Mouse (Mus musculus): ENCODE data around the gene Evc2. TPM values are rescaled to one million over a fixed set of nuclear protein-coding genes. Genes with fewer than 3 reads are reported as not detected.
A peak's percentile ranks its signal among the peaks of the same experiment; 100 is the strongest.

The Evc2 gene
- 16.3 and 17.7 TPM in 2 replicates for polyA plus RNA-seq (2015; fragmentation: Nextera tagmentation; extraction: Ambion mirVana)

GRCm38 (mm10) chr5:37338288-37338687 lies at the start of gene Evc2:
Gene Evc2, plus strand, starts transcription at chr5:37338499.
- H3K9me3 ChIP-seq (replicated peaks; ENCODE audit: low read length): no peaks in the 10 kb centered on the region
- peak within 1 kb of the TSS; percentile 89 for H3K4me2 ChIP-seq (ENCODE audit: low read length)
- peak; percentile 90 for DNase-seq (ENCODE audit: low spot score)
- H3K4me3 ChIP-seq (replicated peaks; ENCODE audit: low read depth, low read length): peak within 1 kb of the TSS; percentile 58
- H3K27ac ChIP-seq: peak within 1 kb of the TSS; percentile 48
- H3K36me3 ChIP-seq (ENCODE audit: insufficient read depth, low read length): no peaks in the 10 kb centered on the region
- peaks cover 30% of the 10 kb centered on the region for H3K4me1 ChIP-seq (replicated peaks; ENCODE audit: insufficient read depth, low read length)
- WGBS: 0% methylated on average over 27 of the region's 27 CpGs
- ATAC-seq (replicated peaks; ENCODE audit: low FRiP score, low read depth): peak; percentile 74
- H3K27me3 ChIP-seq (ENCODE audit: insufficient read depth, low read length): no peaks in the 10 kb centered on the region
- peak; percentile 50 for TF ChIP-seq CTCF (IDR thresholded peaks at IDR 0.05; ENCODE audit: low read depth)
- H3K9ac ChIP-seq (ENCODE audit: low read depth, low read length): peak within 1 kb of the TSS; percentile 67

DNA sequence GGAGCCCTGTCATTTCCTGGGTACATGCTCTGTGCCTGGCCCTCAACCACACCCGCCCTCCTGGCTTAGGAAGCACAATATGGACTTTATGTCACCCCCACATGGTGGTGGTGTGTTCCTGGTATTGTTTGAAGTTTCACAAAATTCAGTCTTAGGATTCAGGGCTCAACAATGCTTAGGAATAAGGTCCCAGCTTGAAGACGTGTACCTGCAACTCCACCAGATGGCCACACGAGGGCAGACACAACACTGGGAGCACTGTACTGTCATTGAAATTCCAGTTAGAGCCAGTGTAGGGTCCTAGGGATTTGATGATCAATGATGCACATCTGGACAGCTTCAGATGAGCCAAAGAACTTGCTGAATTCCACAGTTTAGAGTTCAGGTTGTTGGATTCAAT lies 49.1 kb upstream of the Evc2 start:
- Histone ChIP-seq H3K4me2 (ENCODE audit: low read length) (no peak overlapping the region), H3K4me3 (replicated peaks; ENCODE audit: low read depth, low read length) (no peak overlapping the region), H3K27me3 (ENCODE audit: insufficient read depth, low read length) (no peaks in the 10 kb centered on the region), H3K9me3 (replicated peaks; ENCODE audit: low read length) (no peaks in the 10 kb centered on the region), H3K36me3 (ENCODE audit: insufficient read depth, low read length) (no peaks in the 10 kb centered on the region), H3K9ac (ENCODE audit: low read depth, low read length) (no peak overlapping the region), H3K4me1 (replicated peaks; ENCODE audit: insufficient read depth, low read length) (no peaks in the 10 kb centered on the region), H3K27ac (no peak overlapping the region)
- ATAC-seq (replicated peaks; ENCODE audit: low FRiP score, low read depth) (no peak), DNase-seq (ENCODE audit: low spot score) (peak; percentile 70)
- 17% methylated on average over 3 of the region's 3 CpGs for whole genome bisulfite sequencing
- peak; percentile 84 for TF ChIP-seq CTCF (IDR thresholded peaks at IDR 0.05; ENCODE audit: low read depth)

DNA sequence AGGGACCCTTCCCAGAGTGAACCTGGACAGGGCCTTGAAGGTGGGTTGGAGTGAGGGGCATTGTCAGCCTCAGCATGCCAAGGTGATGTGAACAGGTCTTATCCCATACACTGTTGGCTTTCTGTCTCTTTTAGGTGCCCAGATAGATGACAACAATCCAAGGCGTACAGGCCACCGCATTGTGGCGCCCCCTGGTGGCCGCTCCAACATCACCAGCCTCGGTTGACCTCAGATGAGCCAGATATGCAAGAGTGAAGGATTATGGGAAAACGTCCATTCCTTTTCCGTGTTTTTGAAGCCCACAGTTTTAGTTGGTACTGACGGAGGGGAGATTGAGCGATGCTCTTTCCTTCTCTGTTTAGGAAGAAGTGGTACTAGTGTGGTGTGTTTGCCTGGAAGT lies 47.3 kb upstream of the Evc2 start:
- DNase-seq (ENCODE audit: low spot score): no peak
- WGBS: 64% methylated on average over 9 of the region's 9 CpGs
- no peak for ATAC-seq (replicated peaks; ENCODE audit: low FRiP score, low read depth)

GRCm38 (mm10) chr5:37296717-37297116 lies 41.6 kb upstream of the Evc2 start:
- no peak for ATAC-seq (replicated peaks; ENCODE audit: low FRiP score, low read depth)
- H3K9me3 ChIP-seq (replicated peaks; ENCODE audit: low read length): no peaks in the 10 kb centered on the region
- H3K9ac ChIP-seq (ENCODE audit: low read depth, low read length): no peak overlapping the region
- no peak for TF ChIP-seq CTCF (IDR thresholded peaks at IDR 0.05; ENCODE audit: low read depth)
- no peaks in the 10 kb centered on the region for H3K27me3 ChIP-seq (ENCODE audit: insufficient read depth, low read length)
- peaks cover 16% of the 10 kb centered on the region; the same call in 1 of the 2 replicates for H3K36me3 ChIP-seq (ENCODE audit: insufficient read depth, low read length)
- H3K27ac ChIP-seq: no peak overlapping the region
- no peak overlapping the region for H3K4me3 ChIP-seq (replicated peaks; ENCODE audit: low read depth, low read length)
- no peak for DNase-seq (ENCODE audit: low spot score)
- H3K4me1 ChIP-seq (replicated peaks; ENCODE audit: insufficient read depth, low read length): no peaks in the 10 kb centered on the region
- H3K4me2 ChIP-seq (ENCODE audit: low read length): no peak overlapping the region
- 60% methylated on average over 10 of the region's 10 CpGs for WGBS

More for the DNA sequence above, 47.3 kb upstream of the Evc2 start:
- Histone ChIP-seq H3K36me3 (ENCODE audit: insufficient read depth, low read length) (no peaks in the 10 kb centered on the region), H3K4me3 (replicated peaks; ENCODE audit: low read depth, low read length) (no peak overlapping the region), H3K4me1 (replicated peaks; ENCODE audit: insufficient read depth, low read length) (no peaks in the 10 kb centered on the region), H3K27me3 (ENCODE audit: insufficient read depth, low read length) (no peaks in the 10 kb centered on the region), H3K9ac (ENCODE audit: low read depth, low read length) (no peak overlapping the region), H3K27ac (no peak overlapping the region), H3K9me3 (replicated peaks; ENCODE audit: low read length) (no peaks in the 10 kb centered on the region), H3K4me2 (ENCODE audit: low read length) (no peak overlapping the region)
- peak; percentile 61 for TF ChIP-seq CTCF (IDR thresholded peaks at IDR 0.05; ENCODE audit: low read depth)

- peak; percentile 89 for TF ChIP-seq CTCF (IDR thresholded peaks at IDR 0.05; ENCODE audit: low read depth)
- H3K9ac ChIP-seq (ENCODE audit: low read depth, low read length): no peak overlapping the region
- H3K36me3 ChIP-seq (ENCODE audit: insufficient read depth, low read length): peaks cover 16% of the 10 kb centered on the region; the same call in 1 of the 2 replicates
- no peak overlapping the region for H3K4me3 ChIP-seq (replicated peaks; ENCODE audit: low read depth, low read length)
- DNase-seq (ENCODE audit: low spot score) (peak; percentile 66), ATAC-seq (replicated peaks; ENCODE audit: low FRiP score, low read depth) (no peak)
- no peaks in the 10 kb centered on the region for H3K9me3 ChIP-seq (replicated peaks; ENCODE audit: low read length)
- no peaks in the 10 kb centered on the region for H3K4me1 ChIP-seq (replicated peaks; ENCODE audit: insufficient read depth, low read length)
- no peak overlapping the region for H3K4me2 ChIP-seq (ENCODE audit: low read length)
- WGBS: 20% methylated on average over 7 of the region's 7 CpGs
- no peak overlapping the region for H3K27ac ChIP-seq
- no peaks in the 10 kb centered on the region for H3K27me3 ChIP-seq (ENCODE audit: insufficient read depth, low read length)
These were observed 39.9 kb upstream of the Evc2 start for GRCm38 (mm10) chr5:37298370-37298769.

- H3K27me3 ChIP-seq (ENCODE audit: insufficient read depth, low read length): no peaks in the 10 kb centered on the region
- peaks cover 14% of the 10 kb centered on the region for H3K36me3 ChIP-seq (ENCODE audit: insufficient read depth, low read length)
- H3K4me1 ChIP-seq (replicated peaks; ENCODE audit: insufficient read depth, low read length): no peaks in the 10 kb centered on the region
- H3K4me2 ChIP-seq (ENCODE audit: low read length): no peak overlapping the region
- H3K9me3 ChIP-seq (replicated peaks; ENCODE audit: low read length): no peaks in the 10 kb centered on the region
- no peak for TF ChIP-seq CTCF (IDR thresholded peaks at IDR 0.05; ENCODE audit: low read depth)
- no peak overlapping the region for H3K27ac ChIP-seq
- H3K4me3 ChIP-seq (replicated peaks; ENCODE audit: low read depth, low read length): no peak overlapping the region
- no peak overlapping the region for H3K9ac ChIP-seq (ENCODE audit: low read depth, low read length)
- 81% methylated on average over 9 of the region's 9 CpGs for WGBS
- ATAC-seq (replicated peaks; ENCODE audit: low FRiP score, low read depth) (no peak), DNase-seq (ENCODE audit: low spot score) (no peak)
These were observed 28.3 kb upstream of the Evc2 start for GRCm38 (mm10) chr5:37310026-37310425.

Measured in kidney, postnatal 0 days (tissue).